ENCODE assay signal across 7 mouse cellular contexts in genomic region chr1:120120141-120120968, GRCm38 (mm10). TPM values are rescaled to one million over a fixed set of nuclear protein-coding genes. Genes with fewer than 3 reads are reported as not detected.
A peak's percentile ranks its signal among the peaks of the same experiment; 100 is the strongest.
DNase-seq lines count a peak whose midpoint lies in the region; ATAC-seq and TF ChIP-seq lines count a peak whose summit lies in the region.

No protein-coding gene starts in this region.

- ATAC-seq in heart, embryonic 15.5 days (replicated peaks; ENCODE audit: insufficient number of reproducible peaks, insufficient read depth, low FRiP score, low read depth): peak; percentile 44
- ATAC-seq in stomach, embryonic 14.5 days (ENCODE audit: insufficient number of reproducible peaks, insufficient read depth, low FRiP score, low read depth): peak; percentile 56

- no peak for TF ChIP-seq POLR2A in MEL (IDR thresholded peaks at IDR 0.05; ENCODE audit: control insufficient read depth in 1 of 2, insufficient read depth in 1 of 2, low read depth in 1 of 2, low read length in 2 of 2, poor library complexity in 1 of 2)
- TF ChIP-seq POLR2A in embryonic fibroblast, embryonic 13.5 days (IDR thresholded peaks at IDR 0.05; ENCODE audit: low read depth, low read length): no peak

- peaks cover 5% of the 10 kb centered on the region for H3K79me2 ChIP-seq in MEL (ENCODE audit: control insufficient read depth, insufficient read depth, low read length, poor library complexity)

- H3K27ac ChIP-seq in MEL (ENCODE audit: control insufficient read depth, low read depth, low read length): peak overlapping the region; percentile 65
- peak overlapping the region; percentile 56 for H3K27ac ChIP-seq in embryonic fibroblast, embryonic 13.5 days (ENCODE audit: insufficient read depth, low read length)
- peak overlapping the region; percentile 96 for H3K27ac ChIP-seq in heart, embryonic 15.5 days
- peak overlapping the region; percentile 84 for H3K27ac ChIP-seq in stomach, embryonic 14.5 days (ENCODE audit: low read length)

- TF ChIP-seq EP300 in MEL (IDR thresholded peaks at IDR 0.05; ENCODE audit: low read depth in 1 of 2, low read length in 2 of 2): no peak

- no peaks in the 10 kb centered on the region for H3K9me3 ChIP-seq in MEL (replicated peaks; ENCODE audit: insufficient read depth, low read length)
- H3K9me3 ChIP-seq in heart, embryonic 15.5 days (replicated peaks): no peaks in the 10 kb centered on the region
- no peaks in the 10 kb centered on the region for H3K9me3 ChIP-seq in stomach, embryonic 14.5 days (ENCODE audit: control insufficient read depth, low read depth, low read length)

- no peaks in the 10 kb centered on the region for H3K27me3 ChIP-seq in MEL (ENCODE audit: control insufficient read depth in 1 of 2, insufficient read depth in 2 of 2, low read length in 2 of 2)
- no peaks in the 10 kb centered on the region for H3K27me3 ChIP-seq in heart, embryonic 15.5 days
- H3K27me3 ChIP-seq in stomach, embryonic 14.5 days (ENCODE audit: control insufficient read depth, insufficient read depth, low read length): no peaks in the 10 kb centered on the region

- no peak for TF ChIP-seq CTCF in MEL (IDR thresholded peaks at IDR 0.05 in 2 of 3, conservative IDR thresholded peaks at IDR 0.05 in 1 of 3; ENCODE audit: control insufficient read depth in 1 of 3, insufficient read depth in 1 of 3, low read depth in 2 of 3, low read length in 3 of 3, poor library complexity in 1 of 3, severe bottlenecking in 1 of 3)
- TF ChIP-seq CTCF in embryonic fibroblast, embryonic 13.5 days (IDR thresholded peaks at IDR 0.05; ENCODE audit: borderline replicate concordance, insufficient read depth, low read length): no peak

- H3K4me1 ChIP-seq in MEL (ENCODE audit: control insufficient read depth in 1 of 2, insufficient read depth in 2 of 2, low read length in 2 of 2): peaks cover 2 to 35% of the 10 kb centered on the region in 2 experiments; a peak in 2 of 4 replicates
- peaks cover 4% of the 10 kb centered on the region; the same call in 1 of the 2 replicates for H3K4me1 ChIP-seq in embryonic fibroblast, embryonic 13.5 days (ENCODE audit: control insufficient read depth, insufficient read depth, low read length)
- H3K4me1 ChIP-seq in heart, embryonic 15.5 days (replicated peaks): peaks cover 41% of the 10 kb centered on the region
- peaks cover 14% of the 10 kb centered on the region for H3K4me1 ChIP-seq in stomach, embryonic 14.5 days (ENCODE audit: control insufficient read depth, insufficient read depth, low read length)

- H3K4me2 ChIP-seq in heart, embryonic 15.5 days: peak overlapping the region; percentile 78
- H3K4me2 ChIP-seq in stomach, embryonic 14.5 days (replicated peaks; ENCODE audit: low read depth, low read length): peak overlapping the region; percentile 73

- H3K36me3 ChIP-seq in MEL (ENCODE audit: control insufficient read depth in 1 of 2, insufficient read depth in 2 of 2, low read length in 2 of 2): peaks cover 0 to 23% of the 10 kb centered on the region in 2 experiments; a peak in 2 of 4 replicates
- H3K36me3 ChIP-seq in heart, embryonic 15.5 days: peaks cover 8% of the 10 kb centered on the region
- peaks cover 8% of the 10 kb centered on the region for H3K36me3 ChIP-seq in stomach, embryonic 14.5 days (ENCODE audit: control insufficient read depth, insufficient read depth, low read length)

- peak; percentile 57 for DNase-seq in MEL (ENCODE audit: low read depth, low spot score)
- DNase-seq in adrenal gland, postnatal 36 days: peak; percentile 77 to 83
- DNase-seq in kidney, postnatal 10 days: peak; percentile 74
- DNase-seq in lung, postnatal 10 days: peak; percentile 62

- H3K4me3 ChIP-seq in MEL (ENCODE audit: control insufficient read depth in 1 of 2, insufficient read depth in 1 of 2, low read depth in 2 of 2, low read length in 2 of 2): peak overlapping the region; percentile 63 to 64
- H3K4me3 ChIP-seq in embryonic fibroblast, embryonic 13.5 days (ENCODE audit: insufficient read depth, low read length): peak overlapping the region; percentile 59
- peak overlapping the region; percentile 66 for H3K4me3 ChIP-seq in heart, embryonic 15.5 days
- peak overlapping the region; percentile 46 for H3K4me3 ChIP-seq in stomach, embryonic 14.5 days (ENCODE audit: low read depth, low read length)

- H3K9ac ChIP-seq in MEL (ENCODE audit: control insufficient read depth, low read depth, low read length, poor library complexity, severe bottlenecking): peak overlapping the region; percentile 72
- H3K9ac ChIP-seq in heart, embryonic 15.5 days: peak overlapping the region; percentile 66
- peak overlapping the region; percentile 45 for H3K9ac ChIP-seq in stomach, embryonic 14.5 days (replicated peaks; ENCODE audit: low read depth, low read length)

- 2% methylated on average over 24 of the region's 24 CpGs for WGBS in heart, embryonic 15.5 days
- WGBS in stomach, embryonic 14.5 days: 3% methylated on average over 24 of the region's 24 CpGs

- TF ChIP-seq RAD21 in MEL (IDR thresholded peaks at IDR 0.05; ENCODE audit: low read depth, low read length): no peak

TF ChIP-seq in MEL, 35 proteins besides CTCF, POLR2A, EP300 and RAD21:
- TF ChIP-seq USF1 (IDR thresholded peaks at IDR 0.05; ENCODE audit: low read depth, low read length): no peak
- TF ChIP-seq NRF1 (IDR thresholded peaks at IDR 0.05; ENCODE audit: insufficient read depth, low read depth, low read length, poor library complexity, severe bottlenecking): no peak
- peak; percentile 5; the same call in 1 of the 2 replicates for TF ChIP-seq RCOR1 (IDR thresholded peaks at IDR 0.05; ENCODE audit: low read depth, low read length)

RNA-seq across cellular contexts. Expression of gene Dbi, which starts 0.5 kb away (rescaled TPM):
- total RNA-seq in MEL (2012; rRNA removed): 164 and 220 TPM in 2 replicates
- 100 to 1,000 TPM in 1 of 2 experiments, not detected in 1; 149 TPM for polyA plus RNA-seq in MEL (2012; ENCODE audit: insufficient read depth in 1 of 2, insufficient read length in 2 of 2, low read depth in 1 of 2, low replicate concordance in 2 of 2, missing spikeins in 1 of 2)
- total RNA-seq in adrenal gland, postnatal 36 days (2021): 1,000 to 10,000 TPM in 1 of 2 experiments, 100 to 1,000 TPM in 1; 862 to 1,322 TPM
- 267 and 293 TPM in 2 replicates for polyA plus RNA-seq in embryonic fibroblast, embryonic 13.5 days (2011; ENCODE audit: insufficient read length, low read depth, missing spikeins)
- 623 and 771 TPM in 2 replicates for polyA plus RNA-seq in heart, embryonic 15.5 days (2015; fragmentation: Nextera tagmentation; extraction: Ambion mirVana)
- polyA plus RNA-seq in stomach, embryonic 14.5 days (2014; fragmentation: Nextera tagmentation; extraction: Ambion mirVana): 583 TPM in 2 replicates

RNA-seq across cellular contexts. Expression of gene 3110009E18Rik, which starts 0.6 kb away (rescaled TPM):
- total RNA-seq in MEL (2012; rRNA removed): 13.8 and 15.1 TPM in 2 replicates
- 10 to 100 TPM in 1 of 2 experiments, not detected in 1; 16.5 TPM for polyA plus RNA-seq in MEL (2012; ENCODE audit: insufficient read depth in 1 of 2, insufficient read length in 2 of 2, low read depth in 1 of 2, low replicate concordance in 2 of 2, missing spikeins in 1 of 2)
- 10 to 100 TPM; 10.6 to 12.1 TPM for total RNA-seq in adrenal gland, postnatal 36 days (2021)
- polyA plus RNA-seq in embryonic fibroblast, embryonic 13.5 days (2011; ENCODE audit: insufficient read length, low read depth, missing spikeins): 4.0 and 7.2 TPM in 2 replicates
- polyA plus RNA-seq in heart, embryonic 15.5 days (2015; fragmentation: Nextera tagmentation; extraction: Ambion mirVana): 8.2 and 13.6 TPM in 2 replicates
- 18.4 and 22.4 TPM in 2 replicates for polyA plus RNA-seq in stomach, embryonic 14.5 days (2014; fragmentation: Nextera tagmentation; extraction: Ambion mirVana)

RNA-seq across cellular contexts. Expression of gene Tmem37, which starts 46.5 kb away (rescaled TPM):
- 2.6 TPM in 2 replicates for total RNA-seq in MEL (2012; rRNA removed)
- 1 to 10 TPM in 1 of 2 experiments, not detected in 1; 9.1 TPM for polyA plus RNA-seq in MEL (2012; ENCODE audit: insufficient read depth in 1 of 2, insufficient read length in 2 of 2, low read depth in 1 of 2, low replicate concordance in 2 of 2, missing spikeins in 1 of 2)
- 10 to 100 TPM in 1 of 2 experiments, 1 to 10 TPM in 1; 9.5 to 14.5 TPM for total RNA-seq in adrenal gland, postnatal 36 days (2021)
- polyA plus RNA-seq in embryonic fibroblast, embryonic 13.5 days (2011; ENCODE audit: insufficient read length, low read depth, missing spikeins): 18.7 and 25.9 TPM in 2 replicates
- 7.3 and 10.7 TPM in 2 replicates for polyA plus RNA-seq in heart, embryonic 15.5 days (2015; fragmentation: Nextera tagmentation; extraction: Ambion mirVana)
- 4.5 and 6.2 TPM in 2 replicates for polyA plus RNA-seq in stomach, embryonic 14.5 days (2014; fragmentation: Nextera tagmentation; extraction: Ambion mirVana)

Comparison
In these comparisons a context has a peak if more than half of its experiments do, and no peak if none do; other contexts are left out.
1. Peak in every context shown above with its lines: DNase-seq, ATAC-seq, H3K4me3 ChIP-seq and H3K27ac ChIP-seq.